Mouse (Mus musculus): ENCODE measurements around the gene Mmp25.

Gene Mmp25

DNA sequence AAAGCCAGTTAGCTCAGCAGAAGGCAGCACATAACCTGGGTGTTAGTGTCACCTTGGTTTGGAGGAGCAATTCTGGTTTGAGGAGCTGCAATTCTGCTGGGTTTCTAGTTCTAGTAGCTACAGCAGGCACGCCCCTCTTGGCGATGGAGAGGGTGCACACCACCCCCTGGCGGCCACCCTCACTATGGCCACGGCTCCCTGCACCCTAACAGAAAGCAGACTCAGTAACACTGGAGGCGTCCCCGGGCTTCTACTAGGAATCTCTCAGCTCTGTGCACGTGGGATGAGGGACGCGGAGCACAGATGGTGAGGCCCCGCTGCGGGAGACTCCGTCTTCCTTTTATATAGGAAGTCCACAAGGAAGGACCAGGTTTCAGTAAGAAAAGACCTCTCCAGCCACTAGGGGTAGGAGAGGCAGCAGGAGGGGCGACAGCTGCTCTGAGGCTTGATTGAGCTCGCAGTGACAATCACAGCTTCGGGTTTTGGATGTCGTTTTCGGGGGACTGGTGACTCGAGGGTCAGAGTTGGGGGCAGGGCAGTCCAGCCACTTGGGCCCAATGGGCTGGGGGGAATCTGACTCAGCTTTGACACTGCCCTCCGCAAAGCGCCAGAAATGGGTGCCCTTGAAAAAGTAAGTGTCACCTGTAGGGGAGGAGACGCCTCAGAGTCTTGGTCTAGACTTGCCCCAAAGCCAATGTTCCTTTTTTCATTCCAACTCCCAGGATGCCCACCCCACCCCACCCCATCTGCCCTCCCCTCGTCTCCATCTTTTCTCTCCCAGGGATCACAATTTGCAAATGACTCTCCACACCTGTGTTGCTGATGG lies 14.7 kb downstream of the Mmp25 start:
- TF ChIP-seq GATA4 (IDR thresholded peaks at IDR 0.05; ENCODE audit: insufficient replicate concordance, low read length): no peak

DNA sequence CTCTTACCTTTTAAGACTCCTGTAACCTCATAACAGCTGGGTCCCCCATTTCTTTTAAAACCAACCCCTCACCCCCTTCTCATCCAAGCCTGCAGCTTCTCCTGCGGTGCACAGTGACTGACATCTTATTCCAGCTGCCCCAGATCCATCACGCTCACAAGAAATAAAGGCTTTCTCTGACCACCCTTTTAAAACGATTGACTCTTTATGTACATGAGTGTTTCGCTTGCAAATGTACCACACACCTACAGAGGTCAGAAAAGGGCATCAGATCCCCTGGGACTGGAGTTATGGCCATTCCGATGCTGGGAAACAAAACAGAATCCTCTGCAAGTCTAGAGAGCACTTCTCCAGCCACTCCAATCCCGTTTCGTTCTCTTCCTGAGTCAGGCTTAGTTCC lies 17.3 kb downstream of the Mmp25 start:
- no peak for TF ChIP-seq GATA4 (IDR thresholded peaks at IDR 0.05; ENCODE audit: insufficient replicate concordance, low read length)

DNA sequence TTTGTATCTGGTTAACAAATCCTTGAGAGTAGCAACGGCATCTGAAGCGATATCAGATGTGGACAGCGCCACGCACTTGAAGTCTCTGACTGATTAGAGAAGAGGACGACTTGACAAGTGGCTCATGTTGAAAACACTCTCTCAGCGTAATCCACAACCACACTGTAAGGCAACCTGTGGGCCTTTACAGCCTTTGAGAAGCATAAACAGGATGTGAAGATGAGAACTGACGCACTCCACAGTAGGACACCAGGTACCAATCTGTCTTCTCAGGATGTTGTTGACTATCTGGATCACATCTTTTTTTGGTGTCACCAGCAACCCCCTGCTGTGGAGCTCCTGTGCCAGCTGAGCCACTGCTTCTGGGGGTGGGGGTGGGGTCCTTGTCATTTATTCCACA lies 24.7 kb downstream of the Mmp25 start:
- TF ChIP-seq GATA4 (IDR thresholded peaks at IDR 0.05; ENCODE audit: insufficient replicate concordance, low read length): no peak

- TF ChIP-seq GATA4 (IDR thresholded peaks at IDR 0.05; ENCODE audit: insufficient replicate concordance, low read length): no peak
These were observed 28.0 kb downstream of the Mmp25 start for GRCm38 (mm10) chr17:23617087-23617486.

- TF ChIP-seq GATA4 (IDR thresholded peaks at IDR 0.05; ENCODE audit: insufficient replicate concordance, low read length): no peak
These were observed 34.7 kb downstream of the Mmp25 start for GRCm38 (mm10) chr17:23610361-23610800.

DNA sequence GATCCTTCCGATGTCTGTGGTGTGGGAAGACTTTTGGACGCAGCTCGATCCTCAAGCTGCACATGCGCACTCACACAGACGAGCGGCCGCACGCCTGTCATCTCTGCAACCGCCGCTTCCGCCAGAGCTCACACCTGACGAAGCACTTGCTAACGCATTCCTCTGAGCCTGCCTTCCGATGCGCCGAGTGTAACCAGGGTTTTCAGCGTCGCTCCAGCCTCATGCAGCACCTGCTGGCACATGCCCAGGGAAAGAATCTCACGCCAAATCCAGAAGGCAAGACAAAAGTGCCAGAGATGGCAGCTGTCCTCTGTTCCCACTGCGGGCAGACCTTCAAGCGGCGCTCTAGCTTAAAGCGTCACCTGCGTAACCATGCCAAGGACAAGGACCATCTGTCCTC lies 35.5 kb downstream of the Mmp25 start:
- no peak for TF ChIP-seq GATA4 (IDR thresholded peaks at IDR 0.05; ENCODE audit: insufficient replicate concordance, low read length)

GRCm38 (mm10) chr17:23605220-23605619 lies 39.9 kb downstream of the Mmp25 start:
- TF ChIP-seq GATA4 (IDR thresholded peaks at IDR 0.05; ENCODE audit: insufficient replicate concordance, low read length): no peak

DNA sequence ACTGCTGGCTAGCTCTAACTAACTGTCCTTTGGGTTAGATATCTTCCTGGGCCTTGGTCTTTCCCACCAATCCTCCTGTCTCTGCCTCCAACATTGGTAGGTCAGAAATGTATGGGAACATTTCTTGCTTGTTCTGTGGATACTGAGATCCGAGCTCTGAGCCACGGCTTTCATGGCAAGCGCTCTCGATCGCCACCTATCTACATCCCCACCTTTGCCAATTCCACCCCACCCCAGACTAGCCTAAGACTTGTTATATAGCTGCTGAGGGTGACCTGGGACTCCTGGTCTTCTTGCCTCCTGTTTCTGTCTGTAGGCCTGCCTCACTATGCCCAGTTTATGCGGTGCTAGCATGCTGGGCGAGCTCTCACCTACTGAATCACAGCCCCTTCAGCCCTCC lies 40.7 kb downstream of the Mmp25 start:
- TF ChIP-seq GATA4 (IDR thresholded peaks at IDR 0.05; ENCODE audit: insufficient replicate concordance, low read length): no peak

DNA sequence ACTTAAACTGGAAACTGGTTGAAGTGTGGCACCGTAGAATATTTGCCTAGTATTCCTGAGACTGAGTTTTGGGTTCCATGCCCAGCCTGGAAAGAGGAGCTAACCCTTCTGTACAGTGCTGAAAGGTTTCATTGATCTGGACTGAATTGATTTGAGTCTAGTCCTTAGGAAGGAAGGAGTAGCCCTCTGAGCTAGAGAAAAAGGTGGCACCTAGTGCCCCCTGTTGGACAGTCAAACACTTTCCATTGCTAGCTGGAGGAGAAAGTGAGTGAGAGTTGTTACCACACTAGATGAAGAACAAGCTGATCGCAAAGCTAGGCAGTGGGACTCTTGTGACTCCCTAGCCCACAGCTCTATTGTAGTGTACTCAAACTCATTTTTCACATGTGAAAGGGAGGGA lies 41.5 kb downstream of the Mmp25 start:
- TF ChIP-seq GATA4 (IDR thresholded peaks at IDR 0.05; ENCODE audit: insufficient replicate concordance, low read length): no peak

- no peak for TF ChIP-seq GATA4 (IDR thresholded peaks at IDR 0.05; ENCODE audit: insufficient replicate concordance, low read length)
These were observed 42.0 kb downstream of the Mmp25 start for GRCm38 (mm10) chr17:23603077-23603476.

DNA sequence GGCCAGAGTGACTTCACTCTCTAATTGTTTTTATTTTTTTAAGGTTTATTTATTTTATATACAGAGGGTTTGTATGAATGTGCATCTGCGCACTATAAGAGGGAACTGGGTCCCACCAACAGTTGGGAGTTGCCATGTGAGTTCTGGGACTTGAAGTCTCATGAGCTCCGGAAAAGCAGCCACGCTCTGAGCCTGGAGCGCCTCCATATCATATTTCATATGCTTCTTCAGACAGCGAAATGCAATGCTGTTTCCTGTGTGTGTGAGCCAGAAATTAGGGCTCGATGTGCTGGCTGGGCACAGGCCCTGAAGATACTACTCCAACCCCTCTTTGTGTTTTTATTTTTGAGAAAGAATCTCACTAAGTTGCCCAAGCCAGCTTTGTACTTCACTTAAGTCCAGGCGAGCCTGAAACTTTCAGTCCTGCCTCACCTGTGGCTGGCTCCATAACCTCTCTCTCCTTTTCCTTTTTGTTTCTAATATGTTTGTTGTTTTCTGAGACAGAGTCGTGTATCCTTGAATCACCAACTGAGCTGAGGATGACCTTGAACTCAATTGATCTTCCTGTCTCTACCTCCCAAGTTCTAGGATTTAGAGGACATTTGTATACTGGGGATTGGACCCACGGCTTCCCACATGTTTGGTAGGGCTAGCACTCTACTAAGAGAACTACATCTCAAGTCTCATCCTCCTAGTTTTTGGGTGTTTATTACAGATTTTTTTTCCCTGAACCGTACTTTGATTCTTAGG lies 43.1 kb downstream of the Mmp25 start:
- no peak for TF ChIP-seq GATA4 (IDR thresholded peaks at IDR 0.05; ENCODE audit: insufficient replicate concordance, low read length)

- TF ChIP-seq GATA4 (IDR thresholded peaks at IDR 0.05; ENCODE audit: insufficient replicate concordance, low read length): no peak
These were observed 44.1 kb downstream of the Mmp25 start, which contains the start of gene Zscan10 for GRCm38 (mm10) chr17:23600641-23601622. Gene Zscan10, plus strand, starts transcription at chr17:23600856.

GRCm38 (mm10) chr17:23599605-23600063 lies 45.4 kb downstream of the Mmp25 start:
- no peak for TF ChIP-seq GATA4 (IDR thresholded peaks at IDR 0.05; ENCODE audit: insufficient replicate concordance, low read length)

- TF ChIP-seq GATA4 (IDR thresholded peaks at IDR 0.05; ENCODE audit: insufficient replicate concordance, low read length): no peak
These were observed 46.2 kb downstream of the Mmp25 start, which contains the start of gene Zfp13 for GRCm38 (mm10) chr17:23598582-23599552. Gene Zfp13, minus strand, starts transcription at chr17:23599487.
